20 mouse cellular contexts compared by ENCODE assay signal in genomic region chr4:100368691-100369090, GRCm38 (mm10).
DNase-seq lines count a peak whose midpoint lies in the region; ATAC-seq and TF ChIP-seq lines count a peak whose summit lies in the region.
"Had no signal": no experiment of that assay in that cellular context is flagged by ENCODE, and none has a peak within 500 bp of the region (broad histone marks: within the 10 kb centered on the region; RNA-seq: fewer than 3 reads in every experiment).

No protein-coding gene starts in this region.

- no peak for ATAC-seq in kidney, embryonic 16.5 days (ENCODE audit: low FRiP score, low TSS enrichment)
- ATAC-seq in hindbrain, embryonic 11.5 days (ENCODE audit: low FRiP score), result no peak
- ATAC-seq: forebrain, embryonic 15.5 days; intestine, postnatal 0 days; liver, embryonic 12.5 days; midbrain, embryonic 13.5 days had no signal

- TF ChIP-seq POLR2A in kidney, adult 2 months (IDR thresholded peaks at IDR 0.05; ENCODE audit: low read depth, low read length), result no peak

- no peak overlapping the region for H3K4me2 ChIP-seq in kidney, embryonic 16.5 days (replicated peaks; ENCODE audit: low read depth, low read length)
- no peak overlapping the region for H3K4me2 ChIP-seq in hindbrain, embryonic 11.5 days (replicated peaks; ENCODE audit: low read depth, low read length)
- H3K4me2 ChIP-seq: forebrain, embryonic 15.5 days; hindbrain, embryonic 14.5 days; liver, embryonic 12.5 days; midbrain, embryonic 13.5 days had no signal

- no peaks in the 10 kb centered on the region for H3K9me3 ChIP-seq in kidney, embryonic 16.5 days (ENCODE audit: low read length)
- no peaks in the 10 kb centered on the region for H3K9me3 ChIP-seq in hindbrain, embryonic 11.5 days (ENCODE audit: control insufficient read depth, low read length)
- H3K9me3 ChIP-seq: forebrain, embryonic 15.5 days; liver, embryonic 12.5 days; midbrain, embryonic 13.5 days had no signal

- no peak overlapping the region for H3K4me3 ChIP-seq in gastrocnemius, adult 2 months
- H3K4me3 ChIP-seq in kidney, adult 2 months (ENCODE audit: insufficient read depth, low read depth, low read length), result no peak overlapping the region
- H3K4me3 ChIP-seq in kidney, embryonic 16.5 days (ENCODE audit: low read length), result no peak overlapping the region
- H3K4me3 ChIP-seq in hindbrain, embryonic 11.5 days (ENCODE audit: low read depth, low read length), result no peak overlapping the region
- H3K4me3 ChIP-seq: forebrain, embryonic 15.5 days; liver, embryonic 12.5 days; midbrain, embryonic 13.5 days had no signal

- H3K4me1 ChIP-seq in kidney, adult 2 months (ENCODE audit: control insufficient read depth, insufficient read depth, low read length), result no peaks in the 10 kb centered on the region
- no peaks in the 10 kb centered on the region for H3K4me1 ChIP-seq in kidney, embryonic 16.5 days (ENCODE audit: insufficient read depth, low read length)
- no peaks in the 10 kb centered on the region for H3K4me1 ChIP-seq in hindbrain, embryonic 11.5 days (replicated peaks; ENCODE audit: control insufficient read depth, insufficient read depth, low read length)
- H3K4me1 ChIP-seq: liver, embryonic 12.5 days; midbrain, embryonic 13.5 days had no signal

- no peaks in the 10 kb centered on the region for H3K36me3 ChIP-seq in kidney, adult 2 months (ENCODE audit: control insufficient read depth, insufficient read depth, low read length)
- H3K36me3 ChIP-seq in kidney, embryonic 16.5 days (ENCODE audit: insufficient read depth, low read length), result no peaks in the 10 kb centered on the region
- no peaks in the 10 kb centered on the region for H3K36me3 ChIP-seq in hindbrain, embryonic 11.5 days (ENCODE audit: control insufficient read depth, insufficient read depth, low read length)
- H3K36me3 ChIP-seq: forebrain, embryonic 15.5 days; liver, embryonic 12.5 days; midbrain, embryonic 13.5 days had no signal

- no peak overlapping the region for H3K9ac ChIP-seq in kidney, embryonic 16.5 days (replicated peaks; ENCODE audit: low read length)
- H3K9ac ChIP-seq in hindbrain, embryonic 11.5 days (ENCODE audit: low read depth, low read length), result no peak overlapping the region
- H3K9ac ChIP-seq: forebrain, embryonic 15.5 days; hindbrain, embryonic 14.5 days; liver, embryonic 12.5 days; midbrain, embryonic 13.5 days had no signal

- intact Hi-C loops in gastrocnemius, adult 2 months (cut with DNase I), result no loop called here

- TF ChIP-seq CTCF in gastrocnemius, adult 2 months (IDR thresholded peaks at IDR 0.05), result no peak
- TF ChIP-seq CTCF in kidney, adult 2 months (conservative IDR thresholded peaks at IDR 0.05; ENCODE audit: insufficient read depth, insufficient read length, low read depth, low read length), result no peak

- WGBS in kidney, adult 2 months, result 98% methylated on average over 2 of the region's 2 CpGs
- WGBS in kidney, embryonic 16.5 days, result 88% methylated on average over 2 of the region's 2 CpGs
- WGBS in hindbrain, embryonic 11.5 days, result 92% methylated on average over 2 of the region's 2 CpGs

- H3K27me3 ChIP-seq in kidney, adult 2 months (replicated peaks; ENCODE audit: control insufficient read depth, insufficient read depth, low read length), result no peaks in the 10 kb centered on the region
- H3K27me3 ChIP-seq in kidney, embryonic 16.5 days (ENCODE audit: insufficient read depth, low read length), result no peaks in the 10 kb centered on the region
- no peaks in the 10 kb centered on the region for H3K27me3 ChIP-seq in hindbrain, embryonic 11.5 days (ENCODE audit: control insufficient read depth, insufficient read depth, low read length)
- H3K27me3 ChIP-seq: forebrain, embryonic 15.5 days; liver, embryonic 12.5 days; midbrain, embryonic 13.5 days had no signal

- peak overlapping the region; percentile 24 for H3K27ac ChIP-seq in gastrocnemius, adult 2 months
- no peak overlapping the region for H3K27ac ChIP-seq in kidney, adult 2 months (ENCODE audit: insufficient read depth, low read depth, low read length)
- H3K27ac ChIP-seq in kidney, embryonic 16.5 days (ENCODE audit: low read length), result no peak overlapping the region
- no peak overlapping the region for H3K27ac ChIP-seq in hindbrain, embryonic 11.5 days (ENCODE audit: low read depth, low read length)
- H3K27ac ChIP-seq: forebrain, embryonic 15.5 days; hindbrain, embryonic 14.5 days; liver, embryonic 12.5 days; macrophage; midbrain, embryonic 13.5 days had no signal

- no peak for DNase-seq in gastrocnemius, adult 2 months
- DNase-seq in gastrocnemius, postnatal 25 days, result no peak
- peak; percentile 14 for DNase-seq in kidney, adult 2 months
- peak; percentile 25 for DNase-seq in lung, postnatal 36 days
- DNase-seq in lung, postnatal 4 days, result no peak
- DNase-seq in hindbrain, embryonic 11.5 days (ENCODE audit: low spot score), result no peak
- DNase-seq: adrenal gland, adult 8-10 months; cerebellum, adult 8-10 months; cerebellum, postnatal 25 days; heart, postnatal 4 days; kidney, postnatal 25 days; lung, adult 18-20 months; thymus, postnatal 4 days had no signal

Comparison
In these comparisons a context has a peak if more than half of its experiments do, and no peak if none do; other contexts are left out.
1. DNase-seq: peak in kidney, adult 2 months (single experiment) and lung, postnatal 36 days (single experiment); none in gastrocnemius, adult 2 months (single experiment), gastrocnemius, postnatal 25 days (single experiment), lung, postnatal 4 days (0 of 2) and hindbrain, embryonic 11.5 days (single experiment).